Mouse (Mus musculus) embryonic facial prominence, embryonic 13.5 days (tissue): ENCODE results near the gene Tmem176a. TPM values are rescaled to one million over a fixed set of nuclear protein-coding genes. Genes with fewer than 3 reads are reported as not detected.
"Not testable (repeated sequence)": the region's sequence is repeated elsewhere in the genome, so short reads cannot be mapped to it uniquely, and the experiment has no call there.

Experiments
- ATAC-seq: fragments of 200-750 bp; cut with Nextera tagmentation; 2 replicates; pipeline ENCODE4 v1.8.0; 2017; ENCODE audit warnings: low read depth; ENCODE audit not compliant: insufficient number of reproducible peaks, insufficient read depth, low FRiP score, low TSS enrichment
- H3K27ac ChIP-seq: fragments of 300-500 bp; sonication (generic); 2 replicates; pipeline ENCODE4 v1.5.1; 2015; ENCODE audit warnings: moderate library complexity, mild to moderate bottlenecking, inconsistent platforms
- H3K27me3 ChIP-seq: fragments of 300-500 bp; sonication (generic); 2 replicates; pipeline ENCODE4 v1.6.1; 2015; ENCODE audit warnings: mild to moderate bottlenecking, inconsistent platforms
- H3K36me3 ChIP-seq: fragments of 300-500 bp; sonication (generic); 2 replicates; pipeline ENCODE4 v1.6.1; 2015; ENCODE audit warnings: mild to moderate bottlenecking, inconsistent platforms
- H3K4me1 ChIP-seq: fragments of 300-500 bp; sonication (generic); 2 replicates; pipeline ENCODE4 v1.6.1; 2015; ENCODE audit warnings: inconsistent platforms
- H3K4me2 ChIP-seq: fragments of 300-500 bp; sonication (generic); 2 replicates; pipeline ENCODE4 v1.6.1; 2015; ENCODE audit warnings: moderate library complexity, mild to moderate bottlenecking, inconsistent platforms
- H3K4me3 ChIP-seq: fragments of 300-500 bp; sonication (generic); 2 replicates; pipeline ENCODE4 v1.5.1; 2015; ENCODE audit warnings: mild to moderate bottlenecking, inconsistent platforms
- H3K9ac ChIP-seq: fragments of 300-500 bp; sonication (generic); 2 replicates; pipeline ENCODE4 v1.6.1; 2015; ENCODE audit warnings: mild to moderate bottlenecking, inconsistent platforms
- H3K9me3 ChIP-seq: fragments of 300-500 bp; sonication (generic); 2 replicates; pipeline ENCODE4 v1.6.1; 2016; ENCODE audit warnings: inconsistent platforms
- WGBS: fragments of 180-500 bp; shearing (Covaris S2); methylation state at CpG from one replicate; pipeline ENCODE4 v1.1.7; 2015; ENCODE audit warnings: mixed read lengths; 5-methylcytosine and 5-hydroxymethylcytosine counted together
- polyA plus RNA-seq: library from polyadenylated mRNA; unstranded; fragments of >200 nt; fragmentation: Nextera tagmentation; extraction: Ambion mirVana; gene quantifications from 2 replicates; pipeline ENCODE4 v1.2.1, GENCODE M21; 2015

Gene Tmem176a
- polyA plus RNA-seq, 1 experiment from 2014 or later = 49.3 TPM

DNA sequence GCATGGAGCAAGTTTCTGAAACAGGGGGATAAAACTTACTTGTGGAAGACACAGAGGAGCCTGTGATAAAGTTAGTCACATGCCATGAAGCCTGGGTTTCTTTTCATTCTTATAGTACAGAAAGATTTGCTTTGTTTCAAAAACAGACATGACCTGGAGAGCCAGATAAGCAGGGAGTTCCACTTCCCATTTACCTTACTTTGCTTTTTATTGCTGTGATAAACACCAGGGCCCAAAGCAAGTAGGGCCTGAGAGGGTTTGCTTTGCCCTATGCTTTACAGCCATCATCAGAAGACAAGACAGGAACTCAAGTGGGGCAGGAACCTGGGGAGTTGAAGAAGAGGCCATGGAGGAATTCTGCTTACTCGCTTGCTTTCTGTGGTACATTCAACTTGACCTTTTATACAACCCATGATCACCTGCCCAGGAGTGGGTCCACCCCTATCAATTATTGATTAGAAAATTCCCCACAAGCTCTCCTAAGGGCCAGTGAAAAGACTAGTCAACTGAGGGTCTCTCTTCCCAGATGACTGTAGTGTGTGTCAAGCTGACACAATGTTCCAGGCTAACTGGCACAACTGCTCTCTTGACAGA, 24.5 kb downstream of the Tmem176a start:
- no peaks in the 10 kb centered on the region for H3K9me3 ChIP-seq
- no peaks in the 10 kb centered on the region for H3K36me3 ChIP-seq
- H3K27ac ChIP-seq = no peak overlapping the region
- peaks cover 3% of the 10 kb centered on the region; the same call in 1 of the 2 replicates for H3K4me1 ChIP-seq
- no peak for ATAC-seq
- WGBS = 86% methylated on average over 1 of the region's 1 CpGs
- H3K9ac ChIP-seq = no peak overlapping the region
- no peak overlapping the region for H3K4me2 ChIP-seq
- no peaks in the 10 kb centered on the region; the same call in 1 of the 2 replicates for H3K27me3 ChIP-seq
- H3K4me3 ChIP-seq = no peak overlapping the region

DNA sequence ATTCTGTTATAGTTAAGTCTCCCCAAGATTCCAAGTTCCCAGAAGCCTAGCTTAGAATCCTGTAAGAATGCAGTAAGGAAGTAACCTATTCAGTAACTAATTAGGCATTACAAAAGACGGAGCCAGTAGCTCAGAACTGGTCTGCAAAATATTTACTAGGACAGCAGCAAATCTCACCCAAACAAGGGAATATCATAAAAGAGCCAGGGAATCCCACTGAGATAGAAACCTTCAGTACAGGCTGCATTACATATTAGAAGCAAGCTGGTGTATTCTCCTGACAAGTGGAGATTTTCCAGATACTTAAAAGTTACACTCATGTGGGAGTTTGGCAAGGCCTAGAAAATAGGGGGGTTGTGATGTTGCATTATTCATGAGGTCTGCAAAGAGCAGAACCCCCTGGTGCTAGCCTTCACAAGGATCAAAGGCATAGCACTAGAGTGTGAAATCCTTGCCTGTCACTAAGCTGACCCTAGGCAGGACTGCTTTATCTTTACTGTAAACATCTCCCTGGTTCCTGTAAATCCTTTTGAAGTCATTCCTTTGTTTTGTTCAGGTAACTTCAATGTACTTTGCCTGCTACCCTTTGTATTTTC, 25.7 kb downstream of the Tmem176a start:
- not testable (repeated sequence) for ATAC-seq, H3K4me2 ChIP-seq, H3K36me3 ChIP-seq, H3K9me3 ChIP-seq, H3K27me3 ChIP-seq, H3K9ac ChIP-seq, H3K4me1 ChIP-seq, H3K4me3 ChIP-seq, H3K27ac ChIP-seq
- WGBS = 24% methylated on average over 1 of the region's 1 CpGs

DNA sequence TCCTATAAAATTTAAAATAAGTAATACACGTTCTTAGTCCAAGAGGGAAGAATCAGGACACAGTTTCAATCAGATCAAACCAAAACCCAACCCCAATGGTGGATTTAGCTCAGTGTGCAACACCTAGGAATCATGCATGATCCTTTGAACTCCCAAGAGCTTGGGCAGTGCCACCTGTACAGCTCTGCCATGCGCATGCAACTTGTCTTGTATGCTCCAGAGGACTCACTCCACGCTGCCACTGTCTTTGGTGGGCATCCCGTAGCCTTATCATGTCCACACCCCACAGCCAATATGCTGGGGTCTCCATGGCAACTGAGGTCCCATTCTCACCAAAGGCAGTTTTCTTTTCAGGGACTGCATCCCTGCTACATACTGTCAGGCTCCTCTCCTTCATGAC, 26.4 kb downstream of the Tmem176a start:
- H3K27me3 ChIP-seq = no peaks in the 10 kb centered on the region; the same call in 1 of the 2 replicates
- WGBS = 57% methylated on average over 4 of the region's 4 CpGs
- H3K4me3 ChIP-seq = no peak overlapping the region
- H3K27ac ChIP-seq = no peak overlapping the region
- no peaks in the 10 kb centered on the region for H3K36me3 ChIP-seq
- H3K9ac ChIP-seq = no peak overlapping the region
- H3K4me2 ChIP-seq = no peak overlapping the region
- no peaks in the 10 kb centered on the region for H3K4me1 ChIP-seq
- no peaks in the 10 kb centered on the region for H3K9me3 ChIP-seq
- no peak for ATAC-seq

DNA sequence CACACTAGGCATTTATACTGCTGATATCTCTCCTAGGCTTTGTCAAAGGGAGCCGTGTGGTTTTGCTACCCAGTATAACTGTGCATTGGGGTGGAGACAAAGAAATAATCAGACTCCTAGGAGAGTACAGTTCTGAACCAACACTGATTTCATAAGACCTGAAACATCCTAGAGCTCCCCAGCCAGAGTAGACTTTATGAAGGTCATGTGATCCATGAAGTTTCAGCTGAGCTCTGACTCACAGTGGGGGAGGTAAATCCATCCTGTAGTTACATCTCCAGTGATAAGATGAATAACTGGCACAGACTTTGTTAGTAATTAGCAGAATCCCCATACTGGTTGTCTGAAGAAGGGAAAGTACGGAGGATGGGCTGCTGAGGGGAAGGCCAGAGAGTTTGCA, 29.1 kb downstream of the Tmem176a start:
- 82% methylated on average over 2 of the region's 2 CpGs for WGBS
- H3K27ac ChIP-seq = no peak overlapping the region
- H3K9ac ChIP-seq = no peak overlapping the region
- no peak for ATAC-seq
- no peaks in the 10 kb centered on the region for H3K4me1 ChIP-seq
- H3K9me3 ChIP-seq = no peaks in the 10 kb centered on the region
- H3K4me2 ChIP-seq = no peak overlapping the region
- no peak overlapping the region for H3K4me3 ChIP-seq
- no peaks in the 10 kb centered on the region for H3K36me3 ChIP-seq
- no peaks in the 10 kb centered on the region; the same call in 1 of the 2 replicates for H3K27me3 ChIP-seq

DNA sequence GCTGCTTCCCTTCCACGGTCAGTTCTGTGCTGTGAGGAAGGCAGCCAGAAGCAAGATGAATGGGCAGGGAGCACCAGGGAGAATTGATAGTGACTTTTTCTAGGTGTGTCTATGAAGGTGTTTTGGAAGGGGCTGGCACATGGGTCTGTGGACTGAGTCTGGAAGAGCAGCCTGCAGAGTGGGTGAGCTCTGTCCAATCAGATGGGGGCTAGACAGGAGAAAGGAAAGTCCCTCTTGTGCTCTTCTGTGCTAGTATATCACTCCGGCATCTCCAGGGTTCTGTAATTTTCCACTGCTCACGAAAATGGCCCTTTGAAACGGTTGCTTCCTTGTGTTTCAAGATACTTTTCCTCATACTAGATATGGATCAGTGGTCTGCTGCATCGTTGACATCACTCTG, 31.9 kb downstream of the Tmem176a start, which contains the start of gene Aoc1:
Gene Aoc1 (plus strand): TSS at position 301 of the 400 bp plus-strand sequence.
- H3K36me3 ChIP-seq = no peaks in the 10 kb centered on the region
- no peak within 1 kb of the TSS for H3K27ac ChIP-seq
- no peaks in the 10 kb centered on the region for H3K4me1 ChIP-seq
- no peak for ATAC-seq
- 79% methylated on average over 5 of the region's 5 CpGs for WGBS
- no peaks in the 10 kb centered on the region for H3K9me3 ChIP-seq
- no peak within 1 kb of the TSS for H3K4me3 ChIP-seq
- H3K27me3 ChIP-seq = no peaks in the 10 kb centered on the region
- no peak within 1 kb of the TSS for H3K4me2 ChIP-seq
- no peak within 1 kb of the TSS for H3K9ac ChIP-seq

DNA sequence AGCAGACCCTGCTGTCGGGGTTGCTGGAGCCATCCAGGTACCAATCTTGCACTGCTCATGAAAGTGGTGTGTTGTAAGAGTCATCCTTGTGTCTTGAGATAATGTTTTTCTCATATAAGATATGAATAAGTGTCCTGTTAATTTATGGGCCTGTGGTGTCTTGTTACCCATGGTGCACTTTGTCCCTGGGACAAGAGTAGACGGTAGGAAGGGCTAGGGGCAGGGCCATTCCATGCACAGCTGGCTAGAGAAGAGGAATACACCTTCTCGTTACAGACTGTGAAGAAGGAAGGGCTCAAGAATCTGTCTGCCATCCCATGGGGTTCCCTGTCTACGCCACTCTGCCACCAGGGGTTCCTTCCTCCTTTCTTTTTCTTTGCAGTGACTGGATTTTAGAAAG, 33.9 kb downstream of the Tmem176a start:
- H3K4me1 ChIP-seq = no peaks in the 10 kb centered on the region
- H3K27ac ChIP-seq = no peak overlapping the region
- no peak for ATAC-seq
- H3K4me2 ChIP-seq = no peak overlapping the region
- H3K36me3 ChIP-seq = no peaks in the 10 kb centered on the region
- H3K4me3 ChIP-seq = no peak overlapping the region
- 87% methylated on average over 4 of the region's 4 CpGs for WGBS
- no peak overlapping the region for H3K9ac ChIP-seq
- H3K27me3 ChIP-seq = no peaks in the 10 kb centered on the region
- no peaks in the 10 kb centered on the region for H3K9me3 ChIP-seq

DNA sequence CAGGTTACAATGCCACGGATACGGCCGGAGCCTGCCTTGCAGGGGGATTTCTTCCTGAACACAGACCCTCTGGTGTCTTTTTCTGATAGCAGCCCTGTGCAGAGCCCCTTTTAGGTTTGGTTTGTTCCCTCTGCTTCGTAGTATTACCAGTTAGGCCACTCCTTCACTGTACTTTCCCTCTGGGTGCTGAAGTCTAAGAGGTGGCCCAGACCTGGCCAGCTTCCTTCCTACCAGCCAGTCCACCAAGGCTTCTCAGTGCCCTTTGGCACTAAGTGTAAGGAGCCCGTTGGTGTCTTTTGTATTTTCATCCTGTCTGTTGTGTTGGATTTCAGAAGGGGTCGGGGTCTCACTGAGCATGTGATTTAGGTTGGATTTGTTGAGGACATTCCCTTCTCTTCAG, 34.8 kb downstream of the Tmem176a start:
- H3K4me2 ChIP-seq = no peak overlapping the region
- no peak overlapping the region for H3K9ac ChIP-seq
- ATAC-seq = no peak
- H3K9me3 ChIP-seq = no peaks in the 10 kb centered on the region
- no peaks in the 10 kb centered on the region for H3K4me1 ChIP-seq
- H3K4me3 ChIP-seq = no peak overlapping the region
- no peak overlapping the region for H3K27ac ChIP-seq
- H3K27me3 ChIP-seq = no peaks in the 10 kb centered on the region
- 86% methylated on average over 6 of the region's 6 CpGs for WGBS
- H3K36me3 ChIP-seq = no peaks in the 10 kb centered on the region

DNA sequence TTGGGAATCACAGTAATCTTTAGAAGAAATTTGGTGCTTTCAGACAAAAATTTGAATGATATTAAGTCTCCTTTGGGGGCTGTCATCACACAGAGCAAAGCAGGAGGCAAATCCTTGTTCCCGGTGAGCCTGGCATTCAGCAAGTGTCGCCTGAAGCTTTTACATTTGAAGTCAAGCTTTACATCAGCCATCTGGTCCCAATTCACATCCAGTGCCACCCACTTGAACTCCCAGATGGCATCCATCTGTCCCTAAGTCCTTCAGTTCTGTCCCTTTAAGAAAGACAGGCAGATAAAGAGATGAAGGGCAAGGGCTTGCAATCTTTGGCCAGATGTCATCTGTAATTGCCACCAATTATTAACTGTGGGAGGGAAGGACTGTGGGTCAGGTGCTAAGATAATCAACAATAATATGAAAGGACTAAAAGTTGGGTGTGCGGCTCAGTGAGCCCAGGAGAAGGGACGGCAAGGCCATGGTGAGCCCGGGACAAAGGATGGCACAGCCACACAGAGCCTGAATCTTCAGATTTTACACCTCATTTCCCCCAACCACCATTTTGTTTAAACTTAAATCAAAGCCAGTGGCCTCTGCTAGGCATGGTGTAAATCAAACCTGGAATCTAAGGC, 35.9 kb downstream of the Tmem176a start:
- Histone ChIP-seq H3K9ac (no peak overlapping the region), H3K36me3 (no peaks in the 10 kb centered on the region), H3K27me3 (no peaks in the 10 kb centered on the region), H3K9me3 (no peaks in the 10 kb centered on the region), H3K4me2 (no peak overlapping the region), H3K4me3 (no peak overlapping the region), H3K4me1 (no peaks in the 10 kb centered on the region), H3K27ac (no peak overlapping the region)
- 56% methylated on average over 5 of the region's 5 CpGs for WGBS
- no peak for ATAC-seq

DNA sequence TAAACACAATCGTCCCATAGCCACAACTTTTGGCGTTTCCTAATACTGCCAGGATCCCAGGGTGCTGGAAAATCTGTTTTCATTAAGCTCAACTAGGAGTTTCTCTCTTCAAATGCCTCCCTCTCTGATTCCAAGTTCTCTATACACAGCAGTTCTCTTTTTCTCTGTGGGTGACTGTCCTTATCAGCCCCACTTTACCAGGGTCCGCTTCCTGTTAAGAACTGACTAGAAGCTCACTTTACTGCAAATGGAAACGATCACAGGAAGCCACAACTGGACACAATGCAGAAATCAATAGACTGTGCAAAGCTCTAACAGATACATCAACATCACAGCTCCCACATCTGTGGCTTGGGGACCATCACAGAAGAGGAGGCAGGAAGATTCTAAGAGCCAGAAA, 53.5 kb downstream of the Tmem176a start:
- H3K4me3 ChIP-seq = no peak overlapping the region
- peaks cover 5% of the 10 kb centered on the region; the same call in 1 of the 2 replicates for H3K9me3 ChIP-seq
- H3K4me1 ChIP-seq = no peaks in the 10 kb centered on the region
- H3K27me3 ChIP-seq = no peaks in the 10 kb centered on the region
- no peaks in the 10 kb centered on the region for H3K36me3 ChIP-seq
- 67% methylated on average over 4 of the region's 4 CpGs for WGBS
- ATAC-seq = no peak
- no peak overlapping the region for H3K9ac ChIP-seq
- no peak overlapping the region for H3K27ac ChIP-seq
- no peak overlapping the region for H3K4me2 ChIP-seq

DNA sequence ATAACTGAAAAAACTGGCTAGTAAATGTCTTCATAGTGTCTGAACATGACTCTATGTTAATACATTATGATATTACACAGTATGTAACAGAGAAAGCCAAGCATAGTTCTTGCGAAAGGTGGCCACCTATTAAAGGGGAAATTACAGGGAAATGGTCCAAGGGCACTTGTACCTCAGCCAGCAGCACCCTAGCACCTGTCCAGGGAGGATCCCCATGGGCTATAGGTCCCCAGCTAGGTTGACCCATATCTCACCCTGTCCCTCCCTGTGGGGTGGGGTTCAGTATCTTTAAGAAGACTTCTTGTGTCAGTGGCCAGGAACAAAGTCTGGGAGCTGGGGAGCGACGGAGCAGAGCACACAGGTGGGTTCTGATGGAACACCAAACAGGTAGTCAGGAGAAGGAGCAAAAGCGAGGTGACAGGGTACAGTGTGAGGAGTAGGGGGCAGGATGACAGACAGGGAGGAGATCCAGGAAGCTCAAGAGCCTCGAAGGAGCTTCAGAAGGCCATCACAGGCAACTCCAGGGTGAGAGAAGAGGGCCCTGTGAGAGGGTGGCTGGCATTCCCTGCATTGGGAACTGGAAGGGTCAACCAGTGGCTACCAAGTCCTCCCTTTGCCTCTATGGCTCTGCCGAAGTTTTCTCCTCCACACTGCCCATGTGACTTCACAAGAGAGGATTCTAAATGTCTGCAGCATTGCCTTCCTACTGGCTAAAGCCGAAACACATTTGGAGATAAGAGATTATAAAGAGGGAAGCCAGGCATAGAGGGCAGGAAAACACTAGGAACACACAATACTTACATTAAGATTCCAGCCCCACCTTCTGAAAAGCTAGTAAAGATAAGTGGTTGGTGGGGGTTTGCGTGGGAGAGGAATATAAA, 54.5 kb downstream of the Tmem176a start:
- Histone ChIP-seq H3K9me3 (peaks cover 5% of the 10 kb centered on the region; the same call in 1 of the 2 replicates), H3K27ac (no peak overlapping the region), H3K27me3 (no peaks in the 10 kb centered on the region), H3K4me1 (no peaks in the 10 kb centered on the region), H3K4me3 (no peak overlapping the region), H3K4me2 (no peak overlapping the region), H3K9ac (no peak overlapping the region), H3K36me3 (no peaks in the 10 kb centered on the region)
- WGBS = 81% methylated on average over 8 of the region's 8 CpGs
- no peak for ATAC-seq

DNA sequence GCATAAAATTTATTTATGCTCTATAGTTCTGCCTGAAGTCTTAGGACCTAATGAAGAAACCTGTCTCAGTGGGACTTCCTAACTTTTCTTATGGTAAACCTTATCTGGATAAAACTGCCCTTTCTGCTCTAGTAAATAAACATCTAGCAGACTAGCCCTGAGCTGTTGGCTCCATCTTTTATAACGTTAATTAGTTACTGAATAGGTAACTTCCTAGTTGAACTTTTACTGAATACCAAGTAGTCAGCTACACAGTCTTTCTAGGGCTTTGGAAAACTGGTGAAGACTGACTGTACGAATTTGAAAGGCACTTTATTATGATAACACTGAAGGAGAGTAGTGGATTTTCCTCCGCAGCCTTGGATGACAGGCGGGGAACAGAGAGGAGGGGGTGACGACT, 55.2 kb downstream of the Tmem176a start:
- no peak overlapping the region for H3K27ac ChIP-seq
- H3K4me3 ChIP-seq = no peak overlapping the region
- no peak for ATAC-seq
- no peak overlapping the region for H3K9ac ChIP-seq
- H3K9me3 ChIP-seq = peaks cover 5% of the 10 kb centered on the region; the same call in 1 of the 2 replicates
- no peaks in the 10 kb centered on the region for H3K36me3 ChIP-seq
- no peak overlapping the region for H3K4me2 ChIP-seq
- 85% methylated on average over 5 of the region's 5 CpGs for WGBS
- H3K27me3 ChIP-seq = no peaks in the 10 kb centered on the region
- H3K4me1 ChIP-seq = no peaks in the 10 kb centered on the region
